Mouse (Mus musculus): ENCODE results near the gene Aass. TPM values are rescaled to one million over a fixed set of nuclear protein-coding genes. Genes with fewer than 3 reads are reported as not detected.

Gene Aass
- polyA plus RNA-seq, 1 experiment from 2014 or later = 1.6 TPM

Other genes starting within 250 kb of the Aass start
- not detected in 2 replicates for gene Fezf1, start 115.4 kb upstream of the Aass start, polyA plus RNA-seq (2015; fragmentation: Nextera tagmentation; extraction: Ambion mirVana)